Mouse (Mus musculus): Measurements from ENCODE around the gene Acod1. TPM values are rescaled to one million over a fixed set of nuclear protein-coding genes. Genes with fewer than 3 reads are reported as not detected.

The Acod1 gene
- polyA plus RNA-seq, 1 experiment from 2014 or later = not detected

GRCm38 (mm10) chr14:103054731-103055130, 8.0 kb downstream of the Acod1 start:
- no peaks in the 10 kb centered on the region for H3K4me1 ChIP-seq
- no peak overlapping the region for H3K4me2 ChIP-seq (replicated peaks)
- 80% methylated on average over 13 of the region's 13 CpGs for WGBS
- H3K27me3 ChIP-seq = no peaks in the 10 kb centered on the region
- H3K9me3 ChIP-seq (replicated peaks) = no peaks in the 10 kb centered on the region
- no peaks in the 10 kb centered on the region for H3K36me3 ChIP-seq
- H3K27ac ChIP-seq = no peak overlapping the region
- H3K9ac ChIP-seq = no peak overlapping the region
- no peak overlapping the region for H3K4me3 ChIP-seq
- no peak for ATAC-seq (ENCODE audit: low FRiP score)

- no peak for ATAC-seq (ENCODE audit: low FRiP score)
- no peak overlapping the region for H3K4me2 ChIP-seq (replicated peaks)
- no peak overlapping the region for H3K27ac ChIP-seq
- H3K27me3 ChIP-seq = no peaks in the 10 kb centered on the region
- H3K9me3 ChIP-seq (replicated peaks) = 0 out of 2 replicates have a peak, but pooled peaks cover 3% of the 10 kb centered on the region
- H3K36me3 ChIP-seq = no peaks in the 10 kb centered on the region
- no peak overlapping the region for H3K4me3 ChIP-seq
- H3K4me1 ChIP-seq = no peaks in the 10 kb centered on the region
- H3K9ac ChIP-seq = no peak overlapping the region
- WGBS = 90% methylated on average over 7 of the region's 7 CpGs
Observed at GRCm38 (mm10) chr14:103056601-103057000, 9.8 kb downstream of the Acod1 start.

DNA sequence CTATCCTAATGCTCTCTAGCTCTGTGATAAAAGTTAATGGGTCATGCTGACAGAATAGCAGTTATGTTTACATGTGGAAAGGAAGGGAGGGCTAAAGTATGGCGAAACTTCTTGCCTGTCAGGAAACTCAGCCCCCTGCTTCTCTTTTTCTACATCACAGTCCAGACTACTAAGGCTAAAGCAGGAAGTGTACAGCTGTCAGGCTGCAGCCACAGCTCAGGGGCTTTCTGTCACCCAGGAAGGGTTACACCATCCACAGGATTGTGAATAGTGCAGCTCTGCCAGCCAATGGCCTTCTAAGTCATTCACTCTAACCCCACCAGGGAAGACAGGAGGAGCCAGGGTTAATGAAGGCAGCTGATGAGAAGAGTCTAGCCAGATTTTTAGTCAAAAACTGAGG, 12.2 kb downstream of the Acod1 start:
- no peaks in the 10 kb centered on the region for H3K4me1 ChIP-seq
- no peaks in the 10 kb centered on the region for H3K36me3 ChIP-seq
- no peaks in the 10 kb centered on the region for H3K27me3 ChIP-seq
- H3K4me3 ChIP-seq = no peak overlapping the region
- no peak overlapping the region for H3K4me2 ChIP-seq (replicated peaks)
- H3K9ac ChIP-seq = no peak overlapping the region
- H3K27ac ChIP-seq = no peak overlapping the region
- no peak for ATAC-seq (ENCODE audit: low FRiP score)
- H3K9me3 ChIP-seq (replicated peaks) = 0 out of 2 replicates have a peak, but pooled peaks cover 3% of the 10 kb centered on the region
- 96% methylated on average over 1 of the region's 1 CpGs for WGBS

DNA sequence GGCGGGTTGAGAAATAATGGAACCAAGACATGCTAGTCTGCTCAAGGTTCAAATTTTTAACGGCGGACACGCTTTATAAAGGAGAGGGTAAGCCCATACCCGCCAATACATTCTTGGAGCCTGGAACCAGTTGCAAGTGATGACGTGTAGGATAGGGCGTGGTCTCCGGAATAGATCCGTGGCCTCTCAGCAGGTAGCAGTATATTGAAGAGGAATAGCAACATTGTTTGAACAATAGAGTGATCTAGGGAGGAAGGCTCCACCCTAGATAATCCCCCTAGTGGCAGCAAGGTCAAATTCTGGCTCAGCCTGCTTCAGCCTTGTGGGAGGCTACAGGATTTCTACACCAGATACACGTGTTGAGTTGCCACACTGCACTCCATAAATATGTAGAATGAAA, 12.7 kb downstream of the Acod1 start:
- Histone ChIP-seq H3K4me3 (no peak overlapping the region), H3K9ac (no peak overlapping the region), H3K27ac (no peak overlapping the region), H3K27me3 (no peaks in the 10 kb centered on the region), H3K9me3 (replicated peaks) (0 out of 2 replicates have a peak, but pooled peaks cover 3% of the 10 kb centered on the region), H3K36me3 (no peaks in the 10 kb centered on the region), H3K4me2 (replicated peaks) (no peak overlapping the region), H3K4me1 (no peaks in the 10 kb centered on the region)
- 86% methylated on average over 10 of the region's 10 CpGs for WGBS
- ATAC-seq (ENCODE audit: low FRiP score) = no peak

GRCm38 (mm10) chr14:103065294-103066167, 18.8 kb downstream of the Acod1 start:
- peaks cover 1% of the 10 kb centered on the region for H3K4me1 ChIP-seq
- no peaks in the 10 kb centered on the region for H3K27me3 ChIP-seq
- no peak overlapping the region for H3K4me3 ChIP-seq
- ATAC-seq (ENCODE audit: low FRiP score) = no peak
- H3K9ac ChIP-seq = no peak overlapping the region
- H3K36me3 ChIP-seq = no peaks in the 10 kb centered on the region
- 17% methylated on average over 10 of the region's 10 CpGs for WGBS
- H3K9me3 ChIP-seq (replicated peaks) = 0 out of 2 replicates have a peak, but pooled peaks cover 1% of the 10 kb centered on the region
- no peak overlapping the region for H3K27ac ChIP-seq
- H3K4me2 ChIP-seq (replicated peaks) = no peak overlapping the region

DNA sequence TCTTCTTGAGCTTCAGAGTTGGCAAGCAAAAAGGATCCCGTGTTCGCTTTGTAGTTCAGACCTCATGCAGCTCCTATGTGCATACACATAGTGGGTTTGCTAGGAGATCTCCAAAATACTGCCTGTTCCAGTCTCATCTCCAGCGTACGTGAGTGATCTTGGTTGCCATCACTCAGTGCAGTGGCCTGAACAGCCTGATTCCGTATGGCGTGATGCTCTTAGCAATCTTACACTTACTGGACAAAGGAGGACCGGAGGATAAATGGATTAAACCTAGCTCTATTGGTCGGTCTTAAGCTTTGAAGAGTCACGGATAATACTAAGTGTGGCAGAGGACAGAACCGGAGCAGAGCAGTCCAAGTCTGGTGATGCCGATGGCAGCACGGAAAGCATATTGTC, 22.7 kb downstream of the Acod1 start:
- Histone ChIP-seq H3K4me2 (replicated peaks) (peak overlapping the region; percentile 84), H3K9ac (peak overlapping the region; percentile 66), H3K27ac (peak overlapping the region; percentile 79), H3K4me1 (peaks cover 6% of the 10 kb centered on the region), H3K36me3 (peaks cover 12% of the 10 kb centered on the region; the same call in 1 of the 2 replicates), H3K27me3 (no peaks in the 10 kb centered on the region), H3K9me3 (replicated peaks) (no peaks in the 10 kb centered on the region), H3K4me3 (peak overlapping the region; percentile 54)
- no peak; the same call in 1 of the 2 replicates for ATAC-seq (ENCODE audit: low FRiP score)
- WGBS = 13% methylated on average over 12 of the region's 12 CpGs

- Histone ChIP-seq H3K4me2 (replicated peaks) (peak within 1 kb of the TSS; percentile 84), H3K36me3 (peaks cover 18% of the 10 kb centered on the region), H3K9ac (peak within 1 kb of the TSS; percentile 66), H3K4me1 (peaks cover 6% of the 10 kb centered on the region), H3K27me3 (no peaks in the 10 kb centered on the region), H3K4me3 (peak within 1 kb of the TSS; percentile 54), H3K27ac (peak within 1 kb of the TSS; percentile 79), H3K9me3 (replicated peaks) (no peaks in the 10 kb centered on the region)
- WGBS = under 1% methylated on average over 65 of the region's 65 CpGs
- peak; percentile 98 for ATAC-seq (ENCODE audit: low FRiP score)
Observed at GRCm38 (mm10) chr14:103069864-103070611, 23.3 kb downstream of the Acod1 start, which contains the start of gene Cln5. TSS of gene Cln5 (plus strand) at chr14:103070216.

GRCm38 (mm10) chr14:103070790-103071189, 24.0 kb downstream of the Acod1 start:
- Histone ChIP-seq H3K4me1 (peaks cover 6% of the 10 kb centered on the region), H3K4me3 (peak overlapping the region; percentile 54), H3K9me3 (replicated peaks) (no peaks in the 10 kb centered on the region), H3K27me3 (no peaks in the 10 kb centered on the region), H3K4me2 (replicated peaks) (peak overlapping the region; percentile 84), H3K36me3 (peaks cover 20% of the 10 kb centered on the region), H3K9ac (peak overlapping the region; percentile 66), H3K27ac (peak overlapping the region; percentile 79; the same call in 1 of the 2 replicates)
- ATAC-seq (ENCODE audit: low FRiP score) = no peak
- 5% methylated on average over 10 of the region's 10 CpGs for WGBS

- no peak overlapping the region for H3K9ac ChIP-seq
- peaks cover 24% of the 10 kb centered on the region for H3K36me3 ChIP-seq
- H3K4me1 ChIP-seq = peaks cover 6% of the 10 kb centered on the region
- WGBS = 93% methylated on average over 12 of the region's 12 CpGs
- ATAC-seq (ENCODE audit: low FRiP score) = no peak
- H3K4me2 ChIP-seq (replicated peaks) = no peak overlapping the region
- no peaks in the 10 kb centered on the region for H3K9me3 ChIP-seq (replicated peaks)
- H3K4me3 ChIP-seq = no peak overlapping the region
- H3K27me3 ChIP-seq = no peaks in the 10 kb centered on the region
- no peak overlapping the region for H3K27ac ChIP-seq
Observed at GRCm38 (mm10) chr14:103071471-103071870, 24.7 kb downstream of the Acod1 start.

GRCm38 (mm10) chr14:103072731-103073130, 26.0 kb downstream of the Acod1 start:
- Histone ChIP-seq H3K9ac (no peak overlapping the region), H3K27me3 (no peaks in the 10 kb centered on the region), H3K4me3 (no peak overlapping the region), H3K36me3 (peaks cover 29% of the 10 kb centered on the region), H3K4me2 (replicated peaks) (no peak overlapping the region), H3K9me3 (replicated peaks) (no peaks in the 10 kb centered on the region), H3K4me1 (peaks cover 6% of the 10 kb centered on the region), H3K27ac (no peak overlapping the region)
- ATAC-seq (ENCODE audit: low FRiP score) = no peak
- WGBS = 92% methylated on average over 4 of the region's 4 CpGs

DNA sequence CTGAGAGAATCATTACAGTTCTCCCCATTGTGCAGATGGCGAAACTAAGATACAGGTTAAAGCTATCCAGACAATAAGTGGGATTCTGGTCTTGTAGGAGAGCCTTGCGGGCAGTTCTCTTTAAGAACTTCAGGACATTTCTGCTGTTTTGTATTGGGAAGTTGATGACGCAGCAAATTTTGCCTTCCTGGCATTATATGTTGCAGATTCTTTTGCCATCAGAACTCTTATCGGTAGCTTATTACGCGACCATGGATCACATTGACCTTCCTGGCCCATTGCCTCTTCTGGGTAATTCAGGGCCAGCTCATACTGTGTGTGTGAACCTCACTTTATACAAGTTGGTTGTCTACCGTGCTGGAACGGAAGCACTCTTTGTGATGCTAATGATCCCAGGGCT, 27.0 kb downstream of the Acod1 start:
- Histone ChIP-seq H3K36me3 (peaks cover 32% of the 10 kb centered on the region), H3K4me1 (peaks cover 6% of the 10 kb centered on the region), H3K4me3 (no peak overlapping the region), H3K27ac (no peak overlapping the region), H3K9ac (no peak overlapping the region), H3K4me2 (replicated peaks) (no peak overlapping the region), H3K27me3 (no peaks in the 10 kb centered on the region), H3K9me3 (replicated peaks) (no peaks in the 10 kb centered on the region)
- ATAC-seq (ENCODE audit: low FRiP score) = no peak
- WGBS = 84% methylated on average over 8 of the region's 8 CpGs

DNA sequence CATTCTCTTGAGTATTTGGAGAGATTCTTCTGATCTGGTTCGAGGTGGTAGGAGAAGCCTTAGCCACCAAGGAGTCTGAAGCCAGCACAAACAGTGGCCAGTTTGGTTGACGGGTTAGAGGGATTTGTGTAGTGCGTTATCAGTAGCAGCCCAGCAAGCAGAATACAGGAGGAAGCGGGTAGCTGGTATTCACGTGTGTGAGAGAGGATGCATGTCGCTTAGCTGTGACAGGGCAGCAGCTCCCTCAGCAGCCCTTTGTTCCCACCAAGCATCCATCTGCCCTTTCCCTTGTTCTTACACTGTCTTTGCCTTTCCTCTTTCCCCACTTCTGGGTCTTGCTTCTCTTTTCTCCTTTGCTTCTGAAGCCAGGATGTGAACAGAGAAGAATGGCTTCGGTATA, 28.4 kb downstream of the Acod1 start:
- H3K4me1 ChIP-seq = peaks cover 6% of the 10 kb centered on the region
- WGBS = 72% methylated on average over 7 of the region's 7 CpGs
- H3K9me3 ChIP-seq (replicated peaks) = no peaks in the 10 kb centered on the region
- H3K27ac ChIP-seq = no peak overlapping the region
- H3K4me2 ChIP-seq (replicated peaks) = no peak overlapping the region
- H3K4me3 ChIP-seq = no peak overlapping the region
- H3K9ac ChIP-seq = peak overlapping the region; percentile 38; the same call in 1 of the 2 replicates
- peaks cover 38% of the 10 kb centered on the region for H3K36me3 ChIP-seq
- ATAC-seq (ENCODE audit: low FRiP score) = no peak
- no peaks in the 10 kb centered on the region for H3K27me3 ChIP-seq

Data from hindbrain, embryonic 12.5 days (tissue).